Mouse (Mus musculus): ENCODE data around the gene Eml1.
"Not testable (repeated sequence)": the region's sequence is repeated elsewhere in the genome, so short reads cannot be mapped to it uniquely, and the experiment has no call there.

The Eml1 gene

DNA sequence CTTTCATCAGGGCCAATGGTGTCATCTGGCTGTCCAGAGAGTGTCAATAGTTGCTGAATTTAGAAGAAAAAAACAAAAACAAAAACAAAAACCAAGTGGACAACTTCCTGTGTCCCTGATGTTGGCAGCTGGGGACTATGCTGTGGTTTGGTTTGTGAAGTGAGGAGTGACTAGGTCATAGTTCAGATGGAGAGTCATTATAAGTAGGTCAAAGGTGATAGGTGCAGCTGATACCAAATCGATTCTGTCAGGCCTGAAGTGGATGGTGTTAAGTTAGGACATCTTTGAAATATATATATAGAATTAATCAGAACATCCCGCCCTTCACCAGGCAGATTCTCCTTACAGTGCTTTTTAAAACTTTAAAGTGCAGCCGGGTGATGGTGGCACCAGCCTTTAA is 103.7 kb downstream of the Eml1 start:
- no peak for DNase-seq (ENCODE audit: low spot score)

DNA sequence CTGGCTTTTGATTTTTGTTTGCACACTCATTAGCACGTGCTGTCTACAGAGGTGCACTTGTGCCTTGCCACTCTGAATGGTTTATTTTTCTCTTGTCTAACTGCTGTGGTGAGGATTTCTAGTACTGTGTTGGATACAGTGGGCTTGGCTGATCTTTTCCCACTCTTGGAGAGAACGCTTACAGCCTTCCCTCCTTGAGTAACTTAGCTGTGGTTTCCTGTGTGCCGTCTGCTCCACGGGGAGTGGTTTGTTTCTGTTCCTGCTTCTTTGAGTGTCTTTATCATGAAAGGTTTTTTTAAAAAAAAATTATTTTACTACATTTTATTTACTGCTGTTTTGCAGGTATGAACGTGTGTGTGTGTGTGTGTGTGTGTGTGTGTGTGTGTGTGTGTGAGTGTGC is 108.0 kb downstream of the Eml1 start:
- no peak for DNase-seq (ENCODE audit: low spot score)

DNA sequence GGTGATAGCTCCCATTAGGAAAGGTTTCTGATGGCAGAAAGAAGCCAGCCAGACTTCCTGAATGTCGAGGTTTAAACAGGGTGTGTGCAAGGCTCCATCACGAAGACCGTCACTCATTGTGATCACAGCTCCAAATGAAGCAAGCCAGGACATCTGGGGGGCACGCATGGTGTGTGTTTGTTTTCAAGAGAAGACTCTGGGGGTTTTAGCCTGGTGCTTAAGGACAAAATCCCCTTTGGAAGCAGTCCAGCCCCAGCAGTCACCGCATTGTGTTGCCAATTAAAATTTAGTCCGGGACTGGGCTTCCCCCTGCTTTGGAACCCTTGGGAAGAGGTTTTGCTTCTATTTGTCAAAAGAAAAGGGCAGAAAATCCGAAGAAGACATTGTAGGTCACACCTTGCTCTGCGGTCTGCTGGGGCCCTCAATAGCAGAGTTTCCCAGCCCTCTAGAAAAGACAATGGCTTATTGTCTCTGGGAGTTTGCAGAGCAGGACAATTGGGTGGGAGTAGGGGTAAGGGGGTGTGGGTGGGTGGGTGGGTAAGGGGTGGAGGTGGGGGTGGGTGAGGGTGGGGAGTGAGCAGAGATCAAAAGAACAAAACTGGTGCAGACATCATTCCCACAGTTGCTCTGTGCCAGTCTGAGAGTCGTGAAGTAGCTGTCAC is 110.1 kb downstream of the Eml1 start:
- DNase-seq (ENCODE audit: low spot score), result no peak

DNA sequence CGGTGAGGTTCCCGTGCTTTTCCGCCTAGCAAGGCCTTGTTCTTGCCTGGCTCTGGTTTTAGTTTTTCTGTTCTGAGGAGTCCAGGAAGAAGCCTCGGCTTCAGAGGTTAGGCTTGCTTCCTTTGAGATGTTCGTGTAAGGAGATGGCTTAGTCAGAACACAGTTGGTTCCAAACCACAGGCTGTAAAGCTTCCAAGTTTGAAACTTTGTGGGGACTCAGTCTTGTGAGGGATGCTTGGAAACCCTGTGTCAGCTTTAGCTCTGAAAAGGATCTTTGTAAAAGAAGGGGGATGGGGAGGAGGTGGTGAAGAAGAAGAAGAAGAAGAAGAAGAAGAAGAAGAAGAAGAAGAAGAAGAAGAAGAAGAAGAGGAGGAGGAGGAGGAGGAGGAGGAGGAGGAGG is 118.3 kb downstream of the Eml1 start:
- no peak for DNase-seq (ENCODE audit: low spot score)

DNA sequence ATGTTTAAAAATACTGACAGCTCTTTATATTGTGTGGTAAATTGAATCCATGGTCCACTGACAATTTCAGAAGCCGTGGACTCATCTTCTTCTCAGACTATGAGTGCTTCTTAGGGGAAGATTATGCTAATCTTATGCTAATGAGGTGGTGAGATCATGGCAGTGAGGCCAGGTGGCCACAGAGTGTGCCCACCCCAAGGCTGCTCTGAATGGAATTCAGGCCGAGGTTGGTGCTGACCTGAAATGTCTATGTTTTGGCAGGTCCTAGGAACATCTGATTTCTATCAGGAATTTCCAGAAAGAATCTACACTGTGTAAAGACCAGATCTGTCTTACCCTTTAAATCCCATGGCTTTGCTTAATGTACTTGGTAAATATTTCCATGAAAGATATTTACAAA is 119.0 kb downstream of the Eml1 start:
- no peak for DNase-seq (ENCODE audit: low spot score)

DNA sequence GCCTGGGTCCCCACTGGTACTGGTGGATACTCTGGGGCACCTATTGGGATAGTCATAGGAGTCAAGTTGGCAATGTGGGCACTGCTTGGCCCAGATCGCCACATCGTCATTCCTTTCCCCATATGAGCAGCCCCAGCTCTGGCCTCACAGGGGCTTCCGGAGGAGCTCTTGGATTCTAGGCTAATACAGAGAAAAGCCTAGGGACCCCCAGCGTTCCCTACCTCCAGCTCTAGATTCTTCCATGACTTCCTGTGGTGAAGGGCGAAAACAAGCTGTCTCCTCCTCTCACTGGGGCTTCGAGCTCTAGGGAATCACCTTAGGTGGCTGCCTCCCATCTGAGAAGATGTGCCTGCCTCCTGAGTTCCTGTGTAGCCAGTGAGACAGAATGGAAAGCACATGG is 119.6 kb downstream of the Eml1 start:
- no peak for DNase-seq (ENCODE audit: low spot score)

DNA sequence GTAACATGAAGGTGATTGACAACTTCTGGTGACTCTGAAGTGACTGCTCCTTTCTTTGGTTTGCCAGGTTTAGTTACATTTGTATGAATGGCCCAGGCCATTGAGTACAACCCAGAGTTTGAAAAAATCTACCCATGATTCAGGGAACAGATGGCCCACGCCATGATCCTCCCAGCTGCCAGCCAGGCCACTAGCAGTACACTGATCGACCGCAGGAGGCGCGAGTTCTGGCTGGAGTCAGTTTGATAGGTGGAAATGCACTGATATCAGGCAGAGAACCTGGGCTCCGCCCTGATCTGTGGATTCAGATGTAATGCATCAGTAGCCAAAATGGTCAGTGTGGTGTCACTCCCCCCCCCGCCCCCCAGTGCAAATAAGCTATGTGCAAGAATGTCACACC is 120.2 kb downstream of the Eml1 start:
- no peak for DNase-seq (ENCODE audit: low spot score)

DNA sequence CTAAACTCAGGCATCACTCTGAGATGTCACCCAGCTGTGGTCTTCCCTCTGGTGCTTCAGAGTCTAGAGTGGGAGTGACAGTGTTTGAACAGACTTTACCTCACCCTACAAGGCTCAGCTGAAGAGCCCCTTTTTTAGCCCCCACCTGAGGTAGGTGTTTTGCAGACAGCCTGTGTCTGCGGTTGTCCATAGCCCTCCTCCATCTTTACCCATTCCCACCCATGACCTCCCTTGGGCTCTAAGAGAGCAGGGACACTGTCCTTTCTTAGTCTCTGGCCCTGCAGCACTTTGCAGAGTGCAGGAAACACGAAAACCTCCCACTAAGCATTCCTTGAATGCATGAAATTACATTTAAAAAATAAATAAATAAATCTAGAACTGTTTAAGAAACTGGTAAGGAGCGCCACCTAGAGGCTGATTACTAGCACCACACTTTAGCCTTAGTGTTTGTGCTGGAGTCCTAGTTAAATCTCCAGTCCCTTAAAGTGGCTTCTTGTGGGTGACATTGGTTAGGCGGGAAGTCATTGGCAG is 123.3 kb downstream of the Eml1 start:
- peak; percentile 8 for DNase-seq (ENCODE audit: low spot score)

DNA sequence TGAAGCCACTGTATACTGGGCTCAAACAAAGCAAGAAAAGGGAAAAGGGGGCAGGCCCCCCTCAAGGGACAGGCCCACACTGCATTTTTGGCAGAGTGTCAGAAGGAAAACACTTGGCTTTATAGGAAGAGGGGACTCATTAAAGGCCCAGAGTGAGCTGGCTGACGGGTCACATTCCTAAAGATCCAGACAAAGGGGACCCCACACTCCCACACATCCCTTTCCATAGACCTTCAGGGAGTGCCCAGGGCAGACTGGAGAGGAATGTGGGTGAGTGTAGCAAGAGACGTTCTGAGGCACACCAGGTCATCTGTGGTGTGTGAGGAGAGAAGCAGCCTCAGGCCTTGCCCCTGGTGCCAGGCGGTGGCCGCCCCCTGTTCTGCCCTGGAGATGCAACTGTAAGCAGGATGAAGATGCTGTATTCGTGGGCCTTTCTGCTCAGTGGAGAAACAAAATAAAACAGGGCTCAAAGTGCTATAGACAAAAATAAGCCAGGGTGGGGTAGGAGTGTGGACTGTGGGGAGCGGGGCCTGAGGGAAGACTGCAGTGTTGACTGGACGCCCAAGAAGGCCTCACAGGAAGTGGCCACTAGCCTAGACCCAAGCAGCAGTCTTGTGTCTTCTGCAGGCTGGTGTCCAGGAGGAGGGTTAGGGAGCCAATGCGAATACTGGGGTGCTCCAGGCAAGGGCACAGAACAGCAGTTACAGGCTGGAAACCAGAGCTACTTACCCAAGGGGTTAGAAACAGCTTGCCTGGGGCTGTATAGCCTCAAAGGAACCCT is 124.9 kb downstream of the Eml1 start:
- DNase-seq (ENCODE audit: low spot score), result no peak

DNA sequence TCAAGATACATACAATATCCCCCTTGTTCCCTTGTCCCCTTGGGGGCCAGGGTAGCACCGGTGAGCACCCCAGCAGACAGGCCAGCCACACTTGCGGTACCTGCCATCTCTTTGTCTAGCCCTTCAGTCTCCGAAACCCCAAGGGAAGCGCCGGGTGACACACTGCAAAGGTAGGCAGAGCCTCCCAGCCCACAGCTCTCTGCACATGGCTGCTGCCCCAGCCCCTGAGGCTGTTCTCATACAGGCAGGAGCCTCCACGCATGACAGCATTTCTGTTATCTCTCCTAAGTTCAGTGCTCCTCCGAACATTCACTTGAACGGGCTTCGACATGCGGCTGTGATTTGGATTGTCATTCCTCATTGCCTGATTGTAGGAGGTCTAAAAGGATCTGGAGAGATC is 132.3 kb downstream of the Eml1 start:
- no peak for DNase-seq (ENCODE audit: low spot score)

DNA sequence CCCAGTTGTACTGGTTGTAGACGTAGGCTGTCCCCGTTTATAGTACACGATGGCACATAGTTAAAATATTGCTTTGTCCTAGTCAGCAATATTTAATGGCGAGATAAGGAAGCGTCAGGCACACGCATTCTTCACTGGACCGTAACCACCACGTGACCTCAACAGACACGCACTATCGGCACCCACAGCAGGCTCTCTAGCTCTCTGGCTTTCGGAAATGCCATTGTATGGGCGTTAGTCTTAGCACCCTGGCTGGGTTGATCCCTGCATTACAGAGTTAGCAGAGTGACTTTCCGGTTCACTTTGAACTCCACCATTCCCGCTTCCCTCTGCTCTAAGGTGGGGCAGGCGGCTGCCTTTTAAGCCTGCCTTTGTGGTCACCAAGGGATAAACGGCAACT is 132.8 kb downstream of the Eml1 start:
- no peak for DNase-seq (ENCODE audit: low spot score)

DNA sequence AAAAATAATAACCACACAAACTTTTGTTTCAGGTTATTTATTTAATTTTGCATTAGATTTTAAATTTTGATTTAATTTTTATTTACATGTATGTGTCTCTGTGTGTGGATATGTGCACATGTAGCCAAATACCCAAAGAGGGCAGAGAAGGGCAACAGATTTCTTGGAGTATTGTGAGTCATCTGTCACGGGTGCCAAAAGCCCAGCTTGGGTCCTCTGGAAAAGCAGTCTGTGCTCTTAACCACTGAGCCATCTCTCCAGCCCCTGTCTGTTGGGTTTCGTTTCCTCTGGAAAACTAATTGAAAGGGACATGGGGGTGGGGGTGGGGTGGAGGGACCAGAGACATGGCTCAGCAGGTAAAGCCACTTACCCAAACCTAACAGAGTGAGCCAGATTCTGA is 135.1 kb downstream of the Eml1 start:
- no peak for DNase-seq (ENCODE audit: low spot score)

DNA sequence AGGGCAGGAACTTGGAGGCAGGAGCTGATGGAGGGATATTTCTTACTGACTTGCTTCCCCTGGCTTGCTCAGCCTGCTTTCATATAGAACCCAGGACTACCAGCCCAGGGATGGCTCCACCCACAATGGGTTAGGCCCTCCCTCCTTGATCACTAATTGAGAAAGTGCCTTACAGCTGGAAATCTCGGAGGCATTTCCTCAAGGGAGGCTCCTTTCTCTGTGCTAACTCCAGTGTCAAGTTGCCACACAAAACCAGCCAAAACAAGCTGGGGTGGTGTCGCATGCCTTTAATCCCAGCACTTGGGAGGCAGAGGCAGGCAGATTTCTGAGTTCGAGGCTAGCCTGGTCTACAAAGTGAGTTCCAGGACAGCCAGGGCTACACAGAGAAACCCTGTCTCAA is 136.3 kb downstream of the Eml1 start:
- DNase-seq (ENCODE audit: low spot score), result not testable (repeated sequence)

DNA sequence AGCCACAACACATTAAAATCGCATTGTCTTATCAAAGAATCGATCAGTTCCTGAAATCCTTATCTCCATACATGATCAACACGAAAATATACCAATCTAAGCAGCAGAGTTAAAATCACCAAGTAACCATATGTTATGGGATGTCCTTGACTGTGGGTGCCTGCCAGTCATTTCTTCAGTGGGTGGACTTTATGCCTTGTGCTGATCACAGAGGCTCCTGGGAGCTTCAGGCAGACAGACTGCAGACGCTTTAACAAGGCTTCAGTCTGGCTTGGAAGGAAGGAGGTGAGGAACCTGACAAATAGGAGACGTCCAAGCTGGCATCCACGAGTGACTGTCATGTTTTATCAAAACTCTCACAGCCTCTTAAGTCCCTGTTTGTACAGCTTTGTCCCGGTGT is 139.8 kb downstream of the Eml1 start:
- DNase-seq (ENCODE audit: low spot score), result no peak

DNA sequence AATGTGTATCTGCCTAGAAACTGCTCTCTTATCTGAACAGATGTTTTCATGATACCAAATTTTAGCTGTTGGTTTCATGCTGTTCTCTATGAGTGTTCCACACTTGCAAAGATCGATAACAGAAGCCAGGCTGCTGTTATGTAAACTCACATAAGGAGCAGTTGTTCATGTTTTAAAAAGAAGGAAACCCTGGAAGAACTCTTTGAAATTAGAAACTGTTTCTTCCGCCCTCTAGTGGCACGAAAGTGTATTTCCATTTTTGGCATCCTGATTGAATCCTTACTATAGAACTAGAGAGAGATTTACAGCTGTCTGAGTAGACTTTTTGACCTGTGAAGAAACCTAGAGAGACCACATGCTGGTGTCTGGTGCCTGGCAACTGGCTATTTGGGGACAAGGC is 140.3 kb downstream of the Eml1 start:
- no peak for DNase-seq (ENCODE audit: low spot score)

DNA sequence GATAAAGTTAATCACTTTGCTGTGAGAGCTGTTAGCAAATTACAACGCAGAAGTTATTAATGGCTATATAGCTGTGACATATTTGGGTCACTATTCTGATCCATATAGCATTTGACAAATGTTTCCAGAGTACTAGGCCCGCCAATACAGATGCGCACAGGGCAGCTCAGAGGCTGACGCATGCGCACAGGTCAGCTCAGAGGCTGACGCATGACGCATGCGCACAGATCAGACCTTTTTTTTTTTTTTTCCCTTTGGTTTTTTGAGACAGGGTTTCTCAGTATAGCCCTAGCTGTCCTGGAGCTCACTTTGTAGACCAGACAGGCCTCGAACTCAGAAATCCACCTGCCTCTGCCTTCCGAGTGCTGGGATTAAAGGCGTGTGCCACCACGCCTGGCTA is 144.7 kb downstream of the Eml1 start:
- DNase-seq (ENCODE audit: low spot score), result no peak

DNA sequence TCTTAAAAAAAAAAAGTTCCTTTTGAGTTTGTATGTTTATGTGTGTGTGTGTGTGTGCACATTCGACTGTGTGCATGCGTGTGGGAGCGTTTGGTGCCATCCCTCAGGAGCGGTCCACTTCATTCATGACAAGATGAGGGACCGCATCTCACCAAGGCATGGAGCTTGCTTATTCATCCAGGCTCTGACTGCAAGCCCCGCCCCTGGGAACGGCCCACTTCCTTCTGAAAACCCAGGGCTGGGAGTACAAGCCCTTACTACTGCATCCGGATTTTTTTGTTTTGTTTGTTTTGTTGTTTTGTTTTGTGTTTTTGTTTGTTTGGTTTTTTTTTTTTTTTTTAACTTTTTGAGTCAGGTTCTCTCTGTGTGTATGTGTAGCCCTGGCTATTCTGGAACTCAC is 148.6 kb downstream of the Eml1 start:
- no peak for DNase-seq (ENCODE audit: low spot score)

DNA sequence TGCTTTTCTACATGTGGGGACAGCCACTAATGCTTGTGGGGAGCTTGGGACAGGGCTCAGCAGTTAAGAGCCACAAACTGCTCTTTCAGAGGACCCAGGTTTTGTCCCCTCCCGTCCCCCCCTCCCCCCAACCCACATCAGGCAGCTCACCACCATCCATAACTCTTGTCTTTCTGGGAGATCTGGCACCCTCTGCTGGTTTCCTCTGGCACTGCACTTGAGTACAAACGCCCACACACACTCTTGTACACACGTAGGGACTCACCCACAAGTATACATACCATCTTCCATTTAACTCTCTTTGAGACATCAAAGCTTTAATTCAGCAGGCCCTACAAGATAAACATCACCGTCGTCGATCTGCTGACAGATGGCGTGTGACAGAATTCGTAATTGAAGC is 158.5 kb downstream of the Eml1 start:
- DNase-seq (ENCODE audit: low spot score), result peak; percentile 20

DNA sequence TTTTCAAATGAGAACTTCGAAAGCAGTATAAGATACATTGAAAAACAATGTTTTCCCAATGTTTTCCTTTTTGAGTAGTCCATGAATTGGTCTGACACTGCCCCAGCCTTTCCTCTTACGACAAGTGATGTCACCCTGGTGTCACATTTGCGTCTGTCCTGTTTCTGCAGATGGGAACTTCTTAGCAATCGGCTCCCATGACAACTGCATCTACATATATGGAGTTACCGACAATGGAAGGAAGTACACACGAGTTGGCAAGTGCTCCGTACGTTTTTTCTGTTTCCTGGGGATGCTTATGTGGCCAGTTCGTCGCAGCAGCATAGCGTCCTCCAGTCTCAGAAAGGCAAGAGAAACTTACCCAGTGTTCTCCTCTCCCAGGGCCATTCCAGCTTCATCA is 163.7 kb downstream of the Eml1 start:
- DNase-seq (ENCODE audit: low spot score), result no peak

DNA sequence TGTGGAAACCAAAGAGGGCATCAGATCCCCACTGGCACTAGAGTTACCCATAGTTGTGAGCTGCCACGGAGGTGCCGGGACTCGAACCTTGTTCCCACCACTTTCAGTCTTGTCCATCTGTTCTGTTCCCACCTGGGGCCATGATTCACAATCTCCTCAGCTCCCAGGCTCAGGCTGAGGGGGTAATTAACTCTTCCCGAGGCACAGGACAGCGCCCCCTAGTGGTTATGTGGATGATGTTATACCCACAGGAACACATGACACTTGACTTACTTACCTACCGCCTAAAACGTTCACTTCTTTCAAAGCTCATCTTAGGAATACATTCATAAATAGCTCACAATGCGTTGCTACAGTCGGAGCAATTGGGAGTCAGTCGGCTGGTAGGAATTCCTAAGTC is 165.7 kb downstream of the Eml1 start:
- DNase-seq (ENCODE audit: low spot score), result no peak

DNA sequence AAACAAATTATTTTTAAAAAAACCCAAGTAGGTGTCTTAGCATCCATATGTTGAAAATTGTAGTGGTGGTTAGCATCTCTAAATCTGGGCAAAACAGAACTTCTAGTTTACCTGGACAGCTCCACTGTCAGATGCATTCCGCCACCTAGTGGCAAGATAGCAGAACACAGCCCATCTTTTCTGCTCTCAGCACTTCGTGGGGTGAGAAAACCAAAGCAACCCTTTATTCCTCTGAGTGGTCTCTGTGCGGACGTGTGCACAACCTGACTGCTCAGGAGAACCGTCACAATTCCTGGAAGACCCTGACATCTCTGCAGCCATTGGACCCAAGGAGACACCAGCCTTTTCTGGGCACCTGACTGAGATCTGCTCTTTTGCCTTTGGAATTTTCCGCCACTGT is 170.3 kb downstream of the Eml1 start:
- peak; percentile 33 for DNase-seq (ENCODE audit: low spot score)

DNA sequence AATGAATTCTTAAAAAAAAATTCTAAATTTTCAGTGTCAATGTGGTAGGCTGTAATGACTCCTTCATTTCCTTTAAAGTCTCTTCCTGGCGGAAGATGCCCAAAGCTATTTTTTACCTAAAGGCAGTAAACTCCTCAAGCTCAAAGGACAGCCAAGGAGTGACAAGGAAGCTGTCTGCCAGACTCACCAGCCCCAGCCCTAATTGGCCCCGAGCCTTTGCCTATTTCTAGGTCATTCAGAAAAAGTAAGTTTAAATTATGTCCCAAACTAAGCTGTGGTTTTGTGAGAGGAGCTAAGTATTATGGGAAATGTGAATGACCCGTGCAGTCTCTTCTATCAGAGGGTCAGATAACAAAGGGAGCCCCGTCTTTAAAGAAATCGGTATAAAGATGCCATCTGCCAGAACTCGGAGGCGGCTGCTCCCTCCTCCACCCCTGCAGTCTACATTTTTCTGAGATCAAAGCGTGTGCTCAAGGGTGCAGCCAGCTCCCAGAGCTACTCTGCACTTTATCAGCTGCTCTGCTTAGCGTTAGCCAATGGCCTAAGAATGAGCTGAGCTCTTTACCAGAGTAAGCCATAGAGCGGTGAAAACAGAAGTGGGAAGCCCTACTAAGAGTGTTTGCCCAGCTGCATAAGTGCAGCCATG is 175.9 kb downstream of the Eml1 start:
- no peak for DNase-seq (ENCODE audit: low spot score)

DNA sequence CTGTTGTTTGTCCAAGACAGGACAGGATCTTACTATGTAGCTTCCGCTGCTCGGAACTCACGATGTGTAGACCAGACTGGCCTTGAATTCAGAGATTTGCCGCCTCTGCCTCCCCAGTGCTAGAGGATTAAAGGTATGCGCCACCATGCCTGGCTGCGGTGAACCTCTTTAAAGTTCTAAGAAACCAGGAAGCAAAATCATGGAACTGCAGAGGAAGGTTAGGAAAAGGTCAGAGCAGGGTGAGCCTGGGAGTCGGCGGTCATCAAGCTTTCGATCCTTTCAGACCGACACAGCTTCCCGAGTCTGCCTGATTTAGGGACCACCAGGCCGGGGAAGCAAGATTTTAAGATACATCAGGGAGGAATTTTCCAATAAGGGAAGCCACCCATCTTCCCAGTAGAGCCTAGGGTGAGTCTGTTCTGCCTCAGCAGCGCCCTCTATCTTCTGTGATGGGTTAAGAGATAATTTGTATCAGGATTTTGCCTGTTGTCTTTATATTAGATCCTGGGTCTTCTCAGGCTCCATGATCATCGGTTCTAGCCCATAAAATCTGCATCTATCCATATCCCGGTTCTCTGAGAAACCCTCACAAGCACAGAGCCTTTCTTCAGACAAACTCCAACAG is 176.6 kb downstream of the Eml1 start:
- DNase-seq (ENCODE audit: low spot score), result no peak
